Mouse (Mus musculus): ENCODE measurements around the gene Cog3. TPM values are rescaled to one million over a fixed set of nuclear protein-coding genes. Genes with fewer than 3 reads are reported as not detected.

The Cog3 gene
- polyA plus RNA-seq, 1 experiment from 2014 or later, result 19.3 TPM

- Histone ChIP-seq H3K27me3 (no peaks in the 10 kb centered on the region), H3K9ac (no peak overlapping the region), H3K36me3 (ENCODE audit: poor library complexity, severe bottlenecking) (peaks cover 80% of the 10 kb centered on the region), H3K4me2 (no peak overlapping the region), H3K9me3 (replicated peaks) (no peaks in the 10 kb centered on the region), H3K27ac (no peak overlapping the region), H3K4me1 (no peaks in the 10 kb centered on the region), H3K4me3 (no peak overlapping the region)
- ATAC-seq, result no peak
- WGBS, result 92% methylated on average over 5 of the region's 5 CpGs
Observed at GRCm38 (mm10) chr14:75720121-75720520, 34.2 kb downstream of the Cog3 start.

DNA sequence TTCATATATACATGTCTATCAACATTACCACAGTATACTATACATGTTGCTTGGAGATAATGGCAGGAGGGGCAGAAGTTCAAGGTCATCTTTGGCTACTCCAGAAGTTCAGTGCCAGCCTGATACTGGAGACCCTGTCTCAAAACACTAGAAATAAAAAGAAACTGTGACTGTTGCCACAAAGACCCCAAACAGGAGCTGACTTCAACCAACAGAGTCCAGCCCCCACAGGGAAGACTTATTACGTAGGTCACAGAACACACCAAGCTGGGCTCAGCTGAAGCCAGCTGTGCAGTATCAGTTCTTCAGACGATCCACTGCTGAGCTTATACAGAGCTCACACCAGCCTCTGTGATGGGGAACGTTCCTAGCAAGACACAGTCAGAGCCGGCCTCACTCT, 37.9 kb downstream of the Cog3 start:
- H3K36me3 ChIP-seq (ENCODE audit: poor library complexity, severe bottlenecking), result peaks cover 89% of the 10 kb centered on the region
- no peaks in the 10 kb centered on the region for H3K27me3 ChIP-seq
- ATAC-seq, result no peak
- H3K4me3 ChIP-seq, result no peak overlapping the region
- H3K9me3 ChIP-seq (replicated peaks), result no peaks in the 10 kb centered on the region
- H3K27ac ChIP-seq, result no peak overlapping the region
- H3K9ac ChIP-seq, result no peak overlapping the region
- H3K4me1 ChIP-seq, result no peaks in the 10 kb centered on the region
- H3K4me2 ChIP-seq, result no peak overlapping the region
- WGBS, result 95% methylated on average over 4 of the region's 4 CpGs

DNA sequence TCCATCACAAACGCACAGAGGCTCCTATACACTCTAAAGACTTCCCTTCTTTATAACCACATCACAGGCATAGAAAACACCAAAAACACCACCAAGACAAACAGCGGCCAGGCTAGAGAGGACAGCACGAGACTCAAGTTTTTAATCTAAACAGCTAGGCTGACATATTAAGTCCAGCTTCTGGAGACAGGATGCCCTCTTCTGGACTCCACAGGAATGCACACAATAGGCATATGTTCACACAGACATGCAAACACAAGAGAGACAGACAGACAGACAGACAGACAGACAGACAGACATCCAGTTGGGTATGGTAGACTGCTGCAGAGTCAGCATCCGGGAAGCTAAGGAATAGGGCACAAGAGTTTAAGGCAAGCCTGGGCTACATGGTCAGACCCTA, 40.7 kb downstream of the Cog3 start:
- Histone ChIP-seq H3K27me3 (no peaks in the 10 kb centered on the region), H3K9ac (no peak overlapping the region), H3K4me3 (no peak overlapping the region), H3K4me2 (no peak overlapping the region), H3K36me3 (ENCODE audit: poor library complexity, severe bottlenecking) (peaks cover 91% of the 10 kb centered on the region), H3K4me1 (no peaks in the 10 kb centered on the region), H3K9me3 (replicated peaks) (no peaks in the 10 kb centered on the region), H3K27ac (no peak overlapping the region)
- 0 out of 2 replicates have a peak, but pooled peaks have one; percentile 16 for ATAC-seq
- 79% methylated on average over 4 of the region's 4 CpGs for WGBS

DNA sequence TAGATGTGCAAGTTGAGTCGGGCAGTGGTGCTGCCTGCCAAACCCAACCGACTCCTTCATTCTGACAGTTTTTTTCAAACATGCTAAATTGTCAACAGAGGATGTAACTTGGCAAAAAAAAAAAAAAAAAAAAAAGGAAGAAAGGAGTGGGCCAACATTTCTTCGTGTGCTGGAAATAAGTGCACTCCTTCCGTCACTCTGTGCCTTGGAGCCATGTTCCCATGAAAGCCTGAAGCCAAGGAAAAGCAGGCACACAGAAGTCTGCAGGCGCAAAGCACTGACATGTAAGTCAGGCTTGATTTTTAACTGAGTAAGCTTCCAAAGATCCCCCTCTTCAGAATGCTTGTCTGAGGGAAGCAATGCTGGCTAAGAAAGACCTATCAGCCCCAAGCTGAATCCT, 41.6 kb downstream of the Cog3 start:
- Histone ChIP-seq H3K9me3 (replicated peaks) (no peaks in the 10 kb centered on the region), H3K4me2 (no peak overlapping the region), H3K27me3 (no peaks in the 10 kb centered on the region), H3K4me1 (no peaks in the 10 kb centered on the region), H3K27ac (no peak overlapping the region), H3K36me3 (ENCODE audit: poor library complexity, severe bottlenecking) (peaks cover 92% of the 10 kb centered on the region), H3K4me3 (no peak overlapping the region), H3K9ac (no peak overlapping the region)
- no peak for ATAC-seq
- WGBS, result 80% methylated on average over 5 of the region's 5 CpGs

DNA sequence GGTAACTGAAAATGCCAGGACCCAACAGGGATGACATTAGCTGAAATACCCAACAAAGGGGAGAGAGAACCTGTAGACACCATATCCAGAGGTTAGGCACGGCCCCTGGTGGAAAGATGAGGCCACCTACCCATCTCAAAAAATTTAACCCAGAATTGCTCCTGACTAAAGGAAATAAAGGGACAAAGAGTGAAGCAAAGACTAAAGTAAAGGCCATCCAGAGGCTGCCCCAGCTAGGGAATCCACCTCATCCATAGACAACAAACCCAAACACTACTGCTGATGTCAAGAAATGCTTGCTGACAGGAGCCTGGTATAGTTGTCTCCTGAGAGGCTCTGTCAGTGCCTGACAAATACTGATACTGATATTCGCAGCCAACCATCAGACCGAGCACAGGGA, 42.6 kb downstream of the Cog3 start:
- no peaks in the 10 kb centered on the region for H3K27me3 ChIP-seq

DNA sequence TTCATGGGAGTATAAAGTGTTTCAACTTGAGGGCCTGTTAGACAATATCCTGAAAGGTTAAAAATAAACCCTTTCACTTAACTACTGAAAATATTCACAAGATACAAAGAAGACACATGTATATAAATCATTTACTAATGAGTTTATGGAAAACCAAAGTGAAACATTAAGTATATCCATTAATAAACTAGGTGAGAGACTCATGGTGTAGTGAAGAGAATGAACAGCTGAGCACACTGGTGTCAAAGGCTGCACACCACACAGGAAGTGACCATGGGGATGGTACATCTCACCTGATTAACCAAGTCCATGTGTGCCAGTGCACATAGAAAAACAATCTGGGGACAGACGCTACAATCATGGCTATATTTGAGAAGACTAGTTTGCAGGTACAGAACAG, 45.3 kb downstream of the Cog3 start:
- 92% methylated on average over 1 of the region's 1 CpGs for WGBS
- no peak overlapping the region for H3K27ac ChIP-seq
- no peaks in the 10 kb centered on the region for H3K27me3 ChIP-seq
- H3K4me3 ChIP-seq, result no peak overlapping the region
- no peak overlapping the region for H3K9ac ChIP-seq
- no peak overlapping the region for H3K4me2 ChIP-seq
- H3K4me1 ChIP-seq, result no peaks in the 10 kb centered on the region
- no peaks in the 10 kb centered on the region for H3K9me3 ChIP-seq (replicated peaks)
- peaks cover 87% of the 10 kb centered on the region for H3K36me3 ChIP-seq (ENCODE audit: poor library complexity, severe bottlenecking)
- ATAC-seq, result no peak

More for the DNA sequence above, 42.6 kb downstream of the Cog3 start:
- H3K4me1 ChIP-seq, result no peaks in the 10 kb centered on the region
- no peak overlapping the region for H3K27ac ChIP-seq
- WGBS, result 95% methylated on average over 3 of the region's 3 CpGs
- H3K4me2 ChIP-seq, result no peak overlapping the region
- no peaks in the 10 kb centered on the region for H3K9me3 ChIP-seq (replicated peaks)
- H3K4me3 ChIP-seq, result no peak overlapping the region
- no peak overlapping the region for H3K9ac ChIP-seq
- no peak for ATAC-seq
- peaks cover 91% of the 10 kb centered on the region for H3K36me3 ChIP-seq (ENCODE audit: poor library complexity, severe bottlenecking)

GRCm38 (mm10) chr14:75707771-75708170, 46.5 kb downstream of the Cog3 start:
- WGBS, result 32% methylated on average over 7 of the region's 7 CpGs
- Histone ChIP-seq H3K9ac (no peak overlapping the region), H3K27ac (no peak overlapping the region), H3K4me3 (no peak overlapping the region), H3K36me3 (ENCODE audit: poor library complexity, severe bottlenecking) (peaks cover 92% of the 10 kb centered on the region), H3K4me2 (no peak overlapping the region), H3K4me1 (no peaks in the 10 kb centered on the region), H3K27me3 (no peaks in the 10 kb centered on the region), H3K9me3 (replicated peaks) (no peaks in the 10 kb centered on the region)
- ATAC-seq, result no peak

- no peak overlapping the region for H3K9ac ChIP-seq
- H3K4me2 ChIP-seq, result no peak overlapping the region
- ATAC-seq, result no peak
- WGBS, result 89% methylated on average over 4 of the region's 4 CpGs
- H3K9me3 ChIP-seq (replicated peaks), result no peaks in the 10 kb centered on the region
- peaks cover 83% of the 10 kb centered on the region for H3K36me3 ChIP-seq (ENCODE audit: poor library complexity, severe bottlenecking)
- no peak overlapping the region for H3K4me3 ChIP-seq
- no peaks in the 10 kb centered on the region for H3K4me1 ChIP-seq
- no peak overlapping the region for H3K27ac ChIP-seq
- no peaks in the 10 kb centered on the region for H3K27me3 ChIP-seq
Observed at GRCm38 (mm10) chr14:75706647-75707046, 47.7 kb downstream of the Cog3 start.

GRCm38 (mm10) chr14:75697928-75698327, 56.4 kb downstream of the Cog3 start:
- H3K4me3 ChIP-seq, result no peak overlapping the region
- 0 out of 2 replicates have a peak, but pooled peaks cover 5% of the 10 kb centered on the region for H3K9me3 ChIP-seq (replicated peaks)
- H3K36me3 ChIP-seq (ENCODE audit: poor library complexity, severe bottlenecking), result peaks cover 10% of the 10 kb centered on the region
- H3K27me3 ChIP-seq, result no peaks in the 10 kb centered on the region
- no peaks in the 10 kb centered on the region for H3K4me1 ChIP-seq
- no peak overlapping the region for H3K27ac ChIP-seq
- no peak for ATAC-seq
- WGBS, result 88% methylated on average over 1 of the region's 1 CpGs
- no peak overlapping the region for H3K9ac ChIP-seq
- H3K4me2 ChIP-seq, result no peak overlapping the region

DNA sequence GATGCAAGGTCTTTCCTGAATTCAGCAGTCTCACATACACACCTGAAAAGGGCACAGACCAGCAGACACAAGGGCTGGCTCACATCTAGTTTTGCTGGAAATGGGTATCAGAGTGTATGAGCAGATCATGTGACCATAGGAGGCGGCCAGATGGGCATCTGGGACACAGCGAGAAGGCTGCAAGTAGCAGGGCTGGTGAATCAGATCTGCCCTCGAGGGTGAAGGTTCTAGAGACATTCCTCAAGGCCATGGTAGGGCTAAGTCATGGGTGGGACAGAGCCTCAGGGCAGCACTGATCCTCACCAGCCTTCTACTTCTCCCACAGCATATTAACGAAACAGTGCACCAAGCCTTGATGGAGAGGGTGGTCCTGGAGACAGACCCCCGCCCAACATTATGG, 58.2 kb downstream of the Cog3 start:
- WGBS, result 84% methylated on average over 5 of the region's 5 CpGs
- Histone ChIP-seq H3K27ac (no peak overlapping the region), H3K9me3 (replicated peaks) (0 out of 2 replicates have a peak, but pooled peaks cover 5% of the 10 kb centered on the region), H3K27me3 (no peaks in the 10 kb centered on the region), H3K4me2 (no peak overlapping the region), H3K4me3 (no peak overlapping the region), H3K36me3 (ENCODE audit: poor library complexity, severe bottlenecking) (peaks cover 2% of the 10 kb centered on the region), H3K9ac (no peak overlapping the region), H3K4me1 (no peaks in the 10 kb centered on the region)
- no peak for ATAC-seq

GRCm38 (mm10) chr14:75690428-75690827, 63.9 kb downstream of the Cog3 start:
- Histone ChIP-seq H3K9me3 (replicated peaks) (0 out of 2 replicates have a peak, but pooled peaks cover 5% of the 10 kb centered on the region), H3K9ac (no peak overlapping the region), H3K27me3 (no peaks in the 10 kb centered on the region), H3K4me1 (no peaks in the 10 kb centered on the region), H3K4me3 (no peak overlapping the region), H3K36me3 (ENCODE audit: poor library complexity, severe bottlenecking) (no peaks in the 10 kb centered on the region), H3K27ac (no peak overlapping the region), H3K4me2 (no peak overlapping the region)
- ATAC-seq, result no peak
- 90% methylated on average over 2 of the region's 2 CpGs for WGBS

- Histone ChIP-seq H3K4me3 (no peak overlapping the region), H3K9me3 (replicated peaks) (no peaks in the 10 kb centered on the region), H3K27ac (no peak overlapping the region), H3K4me2 (no peak overlapping the region), H3K9ac (no peak overlapping the region), H3K27me3 (no peaks in the 10 kb centered on the region), H3K4me1 (no peaks in the 10 kb centered on the region), H3K36me3 (ENCODE audit: poor library complexity, severe bottlenecking) (no peaks in the 10 kb centered on the region)
- ATAC-seq, result no peak
- 46% methylated on average over 6 of the region's 6 CpGs for WGBS
Observed at GRCm38 (mm10) chr14:75676316-75676715, 78.0 kb downstream of the Cog3 start.

DNA sequence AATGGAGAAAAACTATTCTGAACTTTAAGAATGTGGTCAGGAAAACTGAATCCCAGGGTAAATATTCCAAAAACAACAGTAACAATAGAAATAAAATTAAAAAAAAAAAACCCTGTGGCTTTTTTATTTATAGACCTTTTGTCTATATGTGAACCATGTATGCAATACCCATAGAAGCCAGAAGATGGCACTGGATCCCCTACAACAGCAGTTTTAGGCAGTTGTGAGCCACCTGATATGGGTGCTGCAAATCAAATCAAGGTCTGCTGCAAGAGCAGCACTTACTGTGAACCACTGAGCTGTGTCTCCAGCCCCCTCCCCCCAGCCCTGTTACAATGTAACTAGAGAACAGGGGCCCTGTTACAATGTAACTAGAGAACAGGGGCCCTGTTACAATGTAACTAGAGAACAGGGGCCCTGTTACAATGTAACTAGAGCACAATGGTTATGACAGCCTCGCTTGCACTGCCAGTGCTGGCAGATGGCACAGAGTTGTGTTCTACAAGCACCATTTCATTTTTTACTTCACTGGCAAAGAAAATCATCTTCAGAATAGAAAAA, 85.2 kb downstream of the Cog3 start:
- no peak overlapping the region for H3K4me3 ChIP-seq
- 85% methylated on average over 1 of the region's 1 CpGs for WGBS
- no peak for ATAC-seq

More for the DNA sequence above, 85.2 kb downstream of the Cog3 start:
- Histone ChIP-seq H3K9ac (no peak overlapping the region), H3K4me2 (no peak overlapping the region), H3K36me3 (ENCODE audit: poor library complexity, severe bottlenecking) (no peaks in the 10 kb centered on the region), H3K4me1 (no peaks in the 10 kb centered on the region), H3K9me3 (replicated peaks) (no peaks in the 10 kb centered on the region), H3K27ac (no peak overlapping the region), H3K27me3 (no peaks in the 10 kb centered on the region)
